Mouse (Mus musculus) MEL-GATA-1-ER (cell line): ENCODE measurements at regions not wholly inside any gene's neighbourhood (a gene's known extent, or its start where the extent isn't known, plus 50 kb on each side); places are given as distances from the start of the nearest gene placed in this dataset.

Experiments
- DNase-seq: peaks from one replicate; pipeline ENCODE4 v3.0.0-alpha.2; 2012; ENCODE audit warnings: low read depth; ENCODE audit errors: extremely low read depth

GRCm38 (mm10) chr14:45056291-45056690, 68.3 kb downstream of the Ptger2 start:
- no peak for DNase-seq

DNA sequence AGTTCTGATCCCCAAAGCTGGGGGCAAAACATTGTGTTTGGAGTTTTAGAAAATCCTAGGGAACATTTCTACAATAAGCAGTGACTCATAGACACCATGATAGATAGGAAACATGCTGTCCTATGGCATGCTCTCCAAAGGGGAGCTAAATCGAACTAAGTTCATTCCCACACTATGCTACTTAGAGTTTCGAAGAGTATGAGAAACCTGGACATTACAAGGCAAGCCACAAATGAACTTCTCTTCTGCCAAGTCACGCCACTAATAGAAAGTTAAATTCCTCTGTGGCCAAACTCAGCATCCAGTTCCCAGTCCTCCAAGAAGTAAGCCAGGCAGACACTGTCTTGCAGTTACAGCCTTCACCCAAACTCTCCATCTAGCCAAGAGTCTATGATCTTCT, 73.7 kb downstream of the Ptger2 start:
- DNase-seq = no peak

DNA sequence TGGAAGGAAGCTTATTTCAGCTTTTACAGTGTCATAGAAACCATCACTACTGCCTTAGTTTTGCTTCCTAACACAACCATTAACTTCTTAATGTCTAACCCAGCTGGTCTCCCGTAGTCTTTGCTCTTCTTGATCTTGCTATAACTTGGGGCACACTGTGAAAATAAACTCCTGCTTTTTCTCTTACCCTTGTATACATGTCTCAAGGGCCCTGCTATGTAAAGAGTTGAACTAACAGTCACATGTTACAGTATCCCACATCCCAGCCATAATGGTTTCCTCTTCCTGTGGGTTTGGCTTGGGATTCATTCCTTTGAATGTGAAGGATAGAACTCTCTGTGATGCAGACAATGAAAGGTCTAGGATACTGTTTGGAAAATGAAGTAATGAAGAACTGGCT, 76.5 kb downstream of the Ptger2 start:
- DNase-seq = no peak

- no peak for DNase-seq
Measured at GRCm38 (mm10) chr14:45069598-45070212, 81.7 kb downstream of the Ptger2 start.

GRCm38 (mm10) chr14:45074902-45075488, 87.0 kb downstream of the Ptger2 start:
- DNase-seq = no peak

DNA sequence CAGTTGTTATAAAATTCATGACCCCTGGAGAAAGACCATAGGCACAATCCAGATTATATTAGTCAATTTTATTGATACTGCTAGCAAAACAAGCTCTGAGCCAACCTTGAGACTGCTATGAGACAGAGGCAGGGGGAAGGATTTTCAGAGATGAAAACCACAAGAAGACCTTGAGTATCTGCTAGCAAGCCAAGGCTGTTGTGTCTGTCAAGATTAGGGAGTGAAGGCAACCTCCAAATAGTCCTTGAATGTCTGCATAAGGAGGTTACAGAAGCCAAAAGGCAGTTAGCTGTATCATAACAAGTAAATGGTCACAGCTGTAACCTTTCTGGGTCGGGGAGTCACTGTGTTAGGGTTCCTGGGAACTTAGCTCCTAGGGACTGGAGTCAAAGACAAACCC, 89.2 kb downstream of the Ptger2 start:
- DNase-seq = no peak

GRCm38 (mm10) chr14:45079793-45080192, 91.8 kb downstream of the Ptger2 start:
- DNase-seq = peak; percentile 91

GRCm38 (mm10) chr14:45080231-45080630, 92.2 kb downstream of the Ptger2 start:
- no peak for DNase-seq

- DNase-seq = no peak
Measured at GRCm38 (mm10) chr14:45083058-45083457, 95.1 kb downstream of the Ptger2 start.
